Mouse (Mus musculus) hindbrain, embryonic 11.5 days (tissue): ENCODE results near the gene Dstn. TPM values are rescaled to one million over a fixed set of nuclear protein-coding genes. Genes with fewer than 3 reads are reported as not detected.

Experiments
- ATAC-seq: fragments of 200-750 bp; cut with Nextera tagmentation; 2 replicates; pipeline ENCODE4 v1.8.0; 2017; ENCODE audit warnings: mild to moderate bottlenecking, moderate TSS enrichment, moderate library complexity; ENCODE audit not compliant: low FRiP score
- DNase-seq: peaks from one replicate; pipeline ENCODE4 v3.0.0-alpha.2; 2015; ENCODE audit warnings: low spot score
- H3K27ac ChIP-seq: fragments of 300-500 bp; sonication (generic); 2 replicates; pipeline ENCODE4 v1.5.1; 2014; ENCODE audit warnings: mild to moderate bottlenecking, low read depth, low read length
- H3K27me3 ChIP-seq: fragments of 300-500 bp; sonication (generic); 2 replicates; pipeline ENCODE4 v1.6.1; 2014; ENCODE audit warnings: mild to moderate bottlenecking, low read length, moderate library complexity, mixed read lengths; ENCODE audit not compliant: control insufficient read depth, insufficient read depth
- H3K36me3 ChIP-seq: fragments of 300-500 bp; sonication (generic); 2 replicates; pipeline ENCODE4 v1.6.1; 2014; ENCODE audit warnings: mild to moderate bottlenecking, low read length, moderate library complexity, mixed read lengths; ENCODE audit not compliant: control insufficient read depth, insufficient read depth
- H3K4me1 ChIP-seq: fragments of 300-500 bp; sonication (generic); replicated peaks from 2 replicates; pipeline ENCODE4 v1.6.1; 2014; ENCODE audit warnings: low read length, mixed read lengths; ENCODE audit not compliant: control insufficient read depth, insufficient read depth
- H3K4me2 ChIP-seq: fragments of 300-500 bp; sonication (generic); replicated peaks from 2 replicates; pipeline ENCODE4 v1.6.1; 2014; ENCODE audit warnings: mild to moderate bottlenecking, low read depth, low read length
- H3K4me3 ChIP-seq: fragments of 300-500 bp; sonication (generic); 2 replicates; pipeline ENCODE4 v1.5.1; 2014; ENCODE audit warnings: low read depth, low read length
- H3K9ac ChIP-seq: fragments of 300-500 bp; sonication (generic); 2 replicates; pipeline ENCODE4 v1.6.1; 2014; ENCODE audit warnings: low read depth, low read length
- H3K9me3 ChIP-seq: fragments of 300-500 bp; sonication (generic); 2 replicates; pipeline ENCODE4 v1.6.1; 2016; ENCODE audit warnings: low read length; ENCODE audit not compliant: control insufficient read depth
- WGBS: fragments of 180-500 bp; shearing (Covaris S2); extraction: QIAGEN DNeasy Blood & Tissue Kit; methylation state at CpG from one replicate; pipeline ENCODE4 v1.1.7; 2014; 5-methylcytosine and 5-hydroxymethylcytosine counted together
- polyA plus RNA-seq: library from polyadenylated mRNA; unstranded; fragments of >200 nt; fragmentation: Nextera tagmentation; extraction: Ambion mirVana; gene quantifications from 2 replicates; pipeline ENCODE4 v1.2.1, GENCODE M21; 2014

The Dstn gene
- 440 and 458 TPM in 2 replicates for polyA plus RNA-seq

DNA sequence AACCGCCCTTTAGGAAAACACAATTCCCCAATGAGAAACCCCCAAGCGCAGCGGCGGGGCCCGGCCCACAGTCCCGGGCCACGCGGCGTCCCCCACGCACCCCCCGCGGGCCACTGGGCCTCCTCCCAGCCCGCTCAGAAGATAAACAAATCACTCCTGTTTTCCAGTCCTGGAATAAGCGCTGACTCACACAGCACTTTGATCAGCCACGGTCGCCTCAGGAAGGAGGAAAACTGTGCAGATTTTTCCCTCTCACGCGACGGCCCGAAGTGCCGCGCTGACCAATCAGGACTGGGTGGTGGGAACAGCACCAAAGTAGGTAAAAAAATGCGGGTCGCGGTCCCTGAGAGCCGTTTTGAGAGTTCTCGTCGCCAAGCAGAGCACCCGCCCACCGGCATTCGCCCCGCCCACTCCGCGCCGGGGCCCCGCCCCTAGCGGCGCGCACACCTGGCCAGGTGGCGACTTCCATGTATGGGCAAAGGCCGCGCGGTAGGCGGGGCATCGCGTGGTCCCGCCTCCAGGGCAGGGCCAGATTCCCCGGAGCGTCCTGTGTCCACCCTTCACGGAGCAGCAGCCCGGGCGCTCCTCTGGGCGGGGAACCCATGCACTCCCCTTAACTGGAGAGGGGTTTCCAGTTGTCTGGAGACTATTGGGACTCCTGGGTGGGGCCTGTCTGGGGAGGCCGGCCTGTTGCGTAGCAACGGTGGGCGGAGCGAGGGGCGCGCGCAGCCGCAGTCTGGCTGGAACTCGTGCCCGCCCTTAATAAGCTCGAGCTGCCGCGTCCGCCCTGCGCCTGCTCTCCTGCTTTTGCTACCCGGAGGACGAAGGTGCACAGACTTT, at the start of gene Dstn:
Dstn (plus strand) TSS at position 561 of the 840 bp plus-strand sequence.
- Histone ChIP-seq H3K9ac (peak within 1 kb of the TSS; percentile 88), H3K9me3 (no peaks in the 10 kb centered on the region), H3K4me3 (peak within 1 kb of the TSS; percentile 82), H3K4me2 (peak within 1 kb of the TSS; percentile 71), H3K27ac (peak within 1 kb of the TSS; percentile 95), H3K27me3 (no peaks in the 10 kb centered on the region), H3K36me3 (no peaks in the 10 kb centered on the region), H3K4me1 (no peaks in the 10 kb centered on the region)
- WGBS = under 1% methylated on average over 71 of the region's 71 CpGs
- peak; percentile 98 for ATAC-seq
- DNase-seq = peak; percentile 97

- Histone ChIP-seq H3K9ac (no peak overlapping the region), H3K4me2 (no peak overlapping the region), H3K27me3 (peaks cover under 1% of the 10 kb centered on the region; the same call in 1 of the 2 replicates), H3K36me3 (no peaks in the 10 kb centered on the region), H3K4me1 (no peaks in the 10 kb centered on the region), H3K9me3 (no peaks in the 10 kb centered on the region), H3K4me3 (no peak overlapping the region), H3K27ac (no peak overlapping the region)
- ATAC-seq (peak; percentile 65), DNase-seq (peak; percentile 76)
- WGBS = 21% methylated on average over 6 of the region's 6 CpGs
These were observed 47.8 kb upstream of the Dstn start for GRCm38 (mm10) chr2:143867326-143867725.

- 69% methylated on average over 10 of the region's 10 CpGs for WGBS
- Histone ChIP-seq H3K36me3 (no peaks in the 10 kb centered on the region), H3K27me3 (no peaks in the 10 kb centered on the region), H3K4me3 (no peak overlapping the region), H3K4me1 (no peaks in the 10 kb centered on the region), H3K4me2 (no peak overlapping the region), H3K27ac (no peak overlapping the region), H3K9ac (no peak overlapping the region), H3K9me3 (no peaks in the 10 kb centered on the region)
- ATAC-seq = no peak
- no peak for DNase-seq
These were observed 44.0 kb upstream of the Dstn start for GRCm38 (mm10) chr2:143870936-143871688.

DNA sequence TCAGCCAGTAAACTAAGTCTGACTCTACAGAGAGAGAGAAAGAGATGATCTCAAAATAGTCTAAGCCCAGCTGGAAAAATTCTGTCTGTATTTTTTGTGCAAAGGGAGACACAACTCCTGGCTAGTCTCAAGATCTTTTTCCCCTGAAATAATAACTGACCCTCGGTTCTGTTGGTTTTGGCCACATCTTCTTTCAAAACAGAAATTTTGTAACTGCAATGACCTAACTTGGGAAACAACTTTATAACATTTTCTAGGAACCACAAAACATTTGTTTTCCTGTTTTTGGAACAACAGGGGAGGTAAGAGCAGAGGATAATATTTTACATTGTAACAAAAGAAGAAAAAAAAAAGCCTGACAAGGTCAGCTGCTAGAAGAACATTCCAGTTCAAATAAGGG, 39.1 kb upstream of the Dstn start:
- WGBS = 72% methylated on average over 1 of the region's 1 CpGs
- Histone ChIP-seq H3K27ac (no peak overlapping the region), H3K9ac (no peak overlapping the region), H3K36me3 (no peaks in the 10 kb centered on the region), H3K27me3 (no peaks in the 10 kb centered on the region), H3K4me3 (no peak overlapping the region), H3K9me3 (no peaks in the 10 kb centered on the region), H3K4me2 (no peak overlapping the region), H3K4me1 (no peaks in the 10 kb centered on the region)
- DNase-seq = no peak
- no peak for ATAC-seq

GRCm38 (mm10) chr2:143876929-143877632, 38.0 kb upstream of the Dstn start:
- no peak overlapping the region for H3K9ac ChIP-seq
- no peak overlapping the region for H3K4me2 ChIP-seq
- no peaks in the 10 kb centered on the region for H3K27me3 ChIP-seq
- no peak overlapping the region for H3K27ac ChIP-seq
- 73% methylated on average over 4 of the region's 4 CpGs for WGBS
- ATAC-seq = no peak
- H3K4me1 ChIP-seq = no peaks in the 10 kb centered on the region
- H3K36me3 ChIP-seq = no peaks in the 10 kb centered on the region
- no peak overlapping the region for H3K4me3 ChIP-seq
- H3K9me3 ChIP-seq = no peaks in the 10 kb centered on the region
- no peak for DNase-seq

GRCm38 (mm10) chr2:143879311-143879710, 35.8 kb upstream of the Dstn start:
- Histone ChIP-seq H3K27ac (no peak overlapping the region), H3K4me2 (no peak overlapping the region), H3K4me1 (no peaks in the 10 kb centered on the region), H3K36me3 (no peaks in the 10 kb centered on the region), H3K27me3 (no peaks in the 10 kb centered on the region), H3K9ac (no peak overlapping the region), H3K4me3 (no peak overlapping the region), H3K9me3 (no peaks in the 10 kb centered on the region)
- DNase-seq (no peak), ATAC-seq (no peak)
- WGBS = 92% methylated on average over 6 of the region's 6 CpGs

DNA sequence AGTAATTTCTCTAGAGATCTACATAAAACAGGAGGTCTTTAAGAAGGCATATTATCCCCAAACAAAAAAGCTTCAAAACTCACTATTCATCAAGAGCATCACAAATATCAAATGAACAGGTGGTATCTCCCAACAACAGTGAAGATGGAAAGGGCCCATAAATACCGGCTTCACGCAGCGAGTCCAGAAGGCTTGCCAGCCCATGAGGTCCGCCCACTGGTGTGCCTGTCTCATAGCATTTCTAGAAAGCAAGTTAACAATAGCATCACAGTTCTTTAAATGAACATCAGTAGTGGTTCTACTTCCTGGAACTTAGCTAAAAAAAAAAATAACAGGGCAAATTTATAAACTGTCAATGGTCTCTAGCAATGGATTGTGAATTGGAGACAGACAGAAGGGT, 33.1 kb upstream of the Dstn start:
- Histone ChIP-seq H3K4me3 (no peak overlapping the region), H3K36me3 (no peaks in the 10 kb centered on the region), H3K4me2 (no peak overlapping the region), H3K27ac (no peak overlapping the region), H3K9ac (no peak overlapping the region), H3K9me3 (no peaks in the 10 kb centered on the region), H3K4me1 (no peaks in the 10 kb centered on the region), H3K27me3 (no peaks in the 10 kb centered on the region)
- DNase-seq = no peak
- 94% methylated on average over 4 of the region's 4 CpGs for WGBS
- ATAC-seq = no peak

DNA sequence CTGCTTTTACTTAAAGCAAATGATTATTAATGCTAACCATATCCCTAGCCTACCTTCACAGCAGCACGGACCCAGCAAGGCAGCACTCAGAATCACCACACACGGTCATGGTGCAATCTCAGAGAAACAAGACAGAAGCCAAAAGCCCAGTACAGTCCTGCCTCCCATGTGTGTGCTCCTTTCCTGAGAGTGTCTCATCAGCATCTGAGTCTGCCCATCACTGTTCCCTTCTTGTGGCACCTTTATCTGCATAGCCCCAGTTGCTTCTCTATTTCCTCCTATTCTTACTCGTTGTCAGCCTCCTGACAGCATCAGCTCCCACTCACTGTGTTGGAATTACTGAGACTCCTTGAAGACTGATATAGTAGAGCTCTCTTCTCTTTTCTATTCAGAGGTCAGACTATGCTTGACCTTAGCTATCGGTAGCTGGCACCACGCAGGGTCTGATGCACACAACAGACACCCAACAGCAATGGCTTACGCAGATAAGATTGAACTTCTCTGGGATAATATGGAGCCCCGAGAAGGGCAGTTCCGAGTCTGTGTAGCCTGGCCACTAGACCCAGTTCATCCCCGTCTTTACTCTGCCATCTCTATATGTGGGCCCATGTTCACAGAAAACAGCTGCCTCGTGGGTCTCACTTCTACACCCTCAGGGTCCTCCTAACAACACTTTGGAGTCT, 32.4 kb upstream of the Dstn start:
- ATAC-seq = no peak
- no peak overlapping the region for H3K9ac ChIP-seq
- H3K36me3 ChIP-seq = no peaks in the 10 kb centered on the region
- no peak overlapping the region for H3K4me2 ChIP-seq
- H3K4me1 ChIP-seq = no peaks in the 10 kb centered on the region
- H3K9me3 ChIP-seq = no peaks in the 10 kb centered on the region
- H3K27me3 ChIP-seq = no peaks in the 10 kb centered on the region
- no peak for DNase-seq
- WGBS = 87% methylated on average over 10 of the region's 10 CpGs
- H3K4me3 ChIP-seq = no peak overlapping the region
- H3K27ac ChIP-seq = no peak overlapping the region
